Mouse (Mus musculus) hindlimb bud, embryonic 11.5 days (tissue): Measurements from ENCODE around the gene Epb41l4b.

Experiments
- DNase-seq: peaks from one replicate; pipeline ENCODE4 v3.0.0-alpha.2; 2012; ENCODE audit warnings: low read depth, low spot score; ENCODE audit errors: extremely low spot score

Gene Epb41l4b

DNA sequence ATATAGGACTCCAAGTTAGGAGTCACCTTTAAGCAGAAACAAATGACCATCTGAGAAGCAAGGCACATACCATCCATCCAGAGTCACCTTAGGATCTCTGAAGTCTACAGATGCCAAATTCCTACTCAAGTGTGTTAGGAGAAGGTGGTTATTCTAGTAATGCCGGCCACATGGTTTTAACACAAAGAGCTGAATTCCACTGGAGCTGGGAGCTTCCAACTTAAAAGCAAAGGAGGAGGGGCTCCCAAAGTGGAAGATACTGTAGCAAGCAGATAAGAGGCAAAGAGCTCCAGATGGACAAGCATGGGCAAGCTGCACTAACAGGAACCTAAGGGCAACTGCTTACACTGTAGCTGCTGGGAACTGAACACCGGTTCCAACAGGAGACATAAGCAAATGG, 76.3 kb downstream of the Epb41l4b start:
- no peak for DNase-seq

DNA sequence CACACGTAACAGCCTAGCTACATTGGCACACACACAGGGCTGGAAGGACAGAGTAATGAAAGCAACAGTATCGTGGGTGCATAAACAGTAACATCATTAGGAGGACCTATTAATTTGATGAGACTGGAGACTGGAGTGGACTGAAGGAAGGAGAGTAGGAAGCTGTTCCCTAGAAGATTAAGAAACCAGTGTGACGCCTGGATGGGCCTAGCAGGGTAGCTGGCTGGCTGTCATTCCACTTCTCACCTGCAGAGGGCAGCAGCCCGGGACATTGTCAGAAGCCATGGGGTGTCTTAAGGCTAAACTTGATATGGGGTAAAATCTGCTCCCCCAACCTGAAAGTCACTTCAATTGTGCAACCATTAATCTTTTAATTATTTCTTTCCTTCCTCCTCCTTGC, 78.0 kb downstream of the Epb41l4b start:
- peak; percentile 30 for DNase-seq

DNA sequence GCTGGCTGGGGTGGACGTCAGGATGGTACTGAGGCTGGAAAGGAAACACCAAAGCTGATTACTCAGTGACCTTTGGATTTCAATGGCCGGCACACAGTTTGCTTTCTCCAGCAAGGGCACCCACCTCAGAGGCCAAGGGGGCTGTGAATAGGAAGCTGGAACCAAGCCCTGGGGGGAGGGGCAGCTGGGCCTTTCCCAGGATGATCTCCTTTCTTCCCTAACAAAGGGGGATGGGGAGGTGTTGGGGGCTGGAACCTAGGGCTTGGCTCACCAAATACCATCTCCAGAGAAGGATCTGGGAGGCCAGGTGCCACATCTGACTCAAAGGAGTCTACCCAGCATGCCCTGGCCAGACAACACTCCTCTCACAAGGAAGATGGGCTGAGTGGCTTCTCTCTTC, 78.4 kb downstream of the Epb41l4b start:
- DNase-seq = no peak

DNA sequence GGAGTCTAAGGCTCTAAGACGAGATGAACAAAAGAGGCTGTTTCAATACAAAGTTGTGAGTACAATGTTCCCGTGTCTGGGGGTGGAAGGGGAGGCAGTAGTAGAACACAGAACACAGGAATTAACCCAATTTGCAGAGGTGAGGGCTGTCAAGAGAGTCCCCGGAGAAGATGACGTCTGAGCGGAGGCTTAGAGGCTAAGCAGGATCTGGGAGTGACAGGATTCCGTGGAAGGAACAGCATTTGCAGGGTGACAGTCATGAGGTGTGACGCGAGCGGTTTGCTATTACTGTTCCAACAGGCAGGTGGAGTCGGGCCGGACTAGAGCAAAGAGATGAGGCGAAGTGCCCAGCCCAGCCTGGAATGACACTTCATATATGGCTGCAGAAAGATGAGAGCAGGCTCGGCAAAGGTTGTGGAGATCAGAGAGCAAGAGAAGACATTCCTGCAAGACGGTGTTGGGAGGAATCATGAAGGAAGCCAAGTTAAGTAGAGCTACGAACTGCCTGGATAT, 82.9 kb downstream of the Epb41l4b start:
- no peak for DNase-seq

DNA sequence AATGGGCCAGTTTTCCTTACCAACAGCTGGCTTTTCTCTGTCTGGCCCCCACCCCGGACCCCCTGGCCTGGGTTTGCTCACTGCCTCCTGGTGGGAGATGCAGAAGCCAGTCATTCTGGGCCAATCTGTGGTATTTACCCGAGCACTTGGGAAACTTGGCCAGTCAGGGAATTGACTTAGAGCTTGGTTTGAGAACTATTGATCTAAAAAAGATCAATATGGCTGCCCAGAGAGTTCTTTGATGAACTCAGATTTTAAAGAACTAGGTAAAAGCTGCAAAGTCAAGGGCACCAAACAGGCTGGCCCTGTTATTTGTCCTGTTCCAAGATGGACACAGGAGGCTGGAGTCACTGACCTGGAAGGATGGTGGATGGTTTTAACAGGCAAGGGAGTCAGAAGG, 84.6 kb downstream of the Epb41l4b start:
- no peak for DNase-seq

DNA sequence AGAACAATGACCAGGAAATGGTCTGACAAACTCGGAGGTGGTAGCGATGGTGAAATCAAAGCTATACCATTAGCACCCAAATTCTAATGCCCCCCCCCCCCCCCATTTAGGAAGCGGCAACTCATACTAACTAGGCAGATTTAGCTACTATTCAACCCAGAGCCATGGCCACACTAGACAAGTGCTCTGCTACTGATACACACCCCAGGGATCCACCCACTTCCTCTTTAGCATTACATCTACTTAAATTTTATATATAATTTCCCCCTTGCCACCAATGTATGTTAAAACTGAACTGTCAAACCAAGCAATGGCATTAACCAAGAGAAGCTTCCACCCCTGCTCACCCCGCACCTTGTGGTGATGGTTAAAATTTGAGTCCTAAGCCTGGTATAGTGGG, 85.6 kb downstream of the Epb41l4b start:
- no peak for DNase-seq

DNA sequence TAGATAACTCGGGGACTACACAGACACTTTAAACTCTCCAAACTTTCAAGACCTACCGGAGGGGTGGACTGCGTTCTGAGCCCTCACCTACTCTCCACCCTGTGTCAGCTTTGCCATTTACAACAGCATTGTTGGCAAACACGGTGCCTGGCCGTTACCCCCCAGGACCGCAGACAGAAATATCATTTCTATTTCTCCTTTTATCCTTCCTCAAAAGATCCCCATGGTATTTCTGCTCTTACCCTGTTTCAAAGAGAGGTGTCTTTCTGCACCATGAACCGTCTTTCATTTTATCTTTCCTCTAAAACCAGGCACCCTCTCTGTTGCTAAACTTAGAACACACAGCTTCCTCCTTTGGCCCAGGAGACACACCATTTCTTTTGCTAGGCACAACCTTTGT, 87.6 kb downstream of the Epb41l4b start:
- no peak for DNase-seq

DNA sequence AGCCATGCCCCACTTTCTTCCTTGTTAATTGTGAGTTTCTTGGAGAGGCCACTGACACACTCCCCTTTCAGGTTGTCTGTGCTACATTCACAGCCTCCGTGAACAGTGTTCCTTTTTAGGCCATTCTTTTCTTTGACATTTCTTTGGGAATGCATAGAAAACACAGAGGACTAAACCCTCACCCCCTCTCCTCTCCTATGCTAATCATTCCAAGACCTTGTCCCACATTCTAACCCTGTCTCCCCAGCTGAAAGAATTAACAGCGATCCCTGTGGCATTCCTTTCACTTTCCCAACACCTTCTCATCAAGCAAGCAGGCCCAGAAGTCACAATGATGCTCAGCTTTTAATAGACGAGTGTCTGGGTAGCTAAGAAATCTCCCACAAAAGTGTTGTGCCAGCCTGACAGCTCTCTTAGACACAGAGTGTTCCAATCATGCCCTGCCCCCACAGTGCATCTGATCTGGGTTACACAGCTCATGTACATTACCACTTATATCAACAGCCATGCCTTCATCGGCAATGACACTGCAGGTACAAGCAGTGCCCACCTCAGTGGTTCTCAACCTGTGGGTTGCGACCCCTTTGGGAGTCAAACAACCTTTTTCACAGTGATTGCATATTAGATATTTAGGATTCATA, 93.8 kb downstream of the Epb41l4b start:
- no peak for DNase-seq

DNA sequence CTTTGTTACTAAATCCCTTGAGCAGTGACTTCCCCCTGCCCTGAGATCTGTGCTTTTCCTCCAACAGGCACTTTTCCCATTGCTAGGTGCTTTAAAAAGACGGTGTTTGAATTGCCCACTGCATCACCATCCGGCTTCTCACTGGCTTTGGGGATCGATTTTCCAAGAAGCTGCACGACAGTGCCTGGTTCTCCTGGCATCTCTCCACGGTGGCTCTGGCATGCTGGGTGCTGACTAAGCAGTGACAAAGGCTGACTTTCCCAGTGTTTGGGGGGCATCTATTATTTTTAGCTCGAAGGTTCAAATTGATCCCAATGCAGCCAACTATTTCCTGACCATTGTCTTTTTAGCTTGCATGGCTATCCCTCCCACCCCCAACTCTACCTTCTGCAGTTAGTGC, 94.7 kb downstream of the Epb41l4b start:
- no peak for DNase-seq

DNA sequence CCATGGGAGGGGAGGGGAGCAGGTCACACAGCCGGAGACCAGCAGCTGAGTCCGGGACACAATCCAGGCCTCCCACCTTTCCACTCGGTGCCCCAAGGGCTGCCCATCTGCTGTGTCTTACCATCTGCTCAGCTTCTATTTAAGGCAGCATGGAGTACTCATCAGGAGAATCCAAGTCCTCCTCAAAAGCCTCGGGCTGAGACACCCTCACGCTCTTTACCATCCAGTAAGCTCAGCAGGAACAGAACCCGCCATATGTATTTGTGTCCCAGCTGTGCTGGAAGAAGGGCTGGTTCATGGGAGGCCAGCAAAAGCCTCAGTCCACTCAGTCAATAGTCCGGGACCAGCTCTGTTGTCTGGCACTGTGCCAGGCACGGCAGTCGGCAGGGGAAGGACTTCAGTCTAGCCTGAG, 97.1 kb downstream of the Epb41l4b start:
- DNase-seq = no peak

DNA sequence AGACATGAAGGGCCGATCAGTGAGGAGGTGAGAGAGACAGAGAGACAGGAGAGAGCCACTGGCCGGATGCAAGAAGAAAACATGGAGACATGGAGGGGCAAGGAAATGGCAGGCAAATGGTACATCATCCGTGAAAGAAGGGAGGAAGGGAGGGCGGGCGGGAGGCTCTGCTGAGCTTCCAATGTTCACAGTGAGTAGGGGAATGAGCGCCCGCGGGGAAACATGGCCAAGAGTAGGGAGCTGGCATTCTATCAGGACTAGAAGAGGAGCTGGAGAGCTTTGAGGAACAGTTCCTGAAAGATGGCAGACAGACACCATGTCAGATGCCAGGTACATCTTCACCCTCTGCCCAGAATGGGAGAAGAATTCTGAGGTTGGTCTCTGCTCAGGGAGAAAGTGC, 99.6 kb downstream of the Epb41l4b start:
- no peak for DNase-seq

DNA sequence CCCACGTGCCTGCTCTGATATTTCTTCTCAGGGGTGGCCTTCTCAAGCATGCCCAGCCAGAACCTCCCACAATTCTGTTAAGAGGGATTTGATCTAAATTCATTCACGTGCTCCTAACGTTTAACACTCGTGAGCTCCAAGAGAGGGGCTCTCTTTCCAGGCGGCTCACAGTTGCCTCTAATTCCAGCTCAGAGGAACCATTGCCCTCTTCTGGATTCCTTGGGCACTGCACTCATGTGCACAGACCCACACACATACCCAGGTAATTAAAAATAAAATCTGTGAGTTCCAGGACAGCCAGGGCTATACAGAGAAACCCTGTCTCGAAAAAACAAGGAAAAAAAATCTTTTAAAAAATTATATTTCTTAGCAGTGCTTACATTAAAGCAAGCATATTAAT, 101.6 kb downstream of the Epb41l4b start:
- no peak for DNase-seq

DNA sequence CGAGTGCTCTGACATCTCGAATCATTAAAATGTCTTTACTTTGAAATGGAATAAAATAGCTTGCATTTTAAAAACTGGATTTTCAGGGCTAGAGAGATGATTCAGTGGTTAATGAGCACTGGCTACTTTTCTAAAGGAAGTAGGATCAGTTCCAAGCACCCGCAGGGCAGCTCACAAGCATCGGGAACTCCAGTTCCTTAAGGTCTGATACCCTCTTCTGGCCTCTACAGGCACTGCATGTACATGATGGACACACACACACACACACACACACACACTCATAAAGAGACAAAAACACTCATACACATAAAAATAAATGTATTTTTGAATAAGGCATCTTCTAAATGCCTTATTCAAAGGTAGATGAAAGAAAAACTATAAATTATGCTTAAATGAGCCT, 102.0 kb downstream of the Epb41l4b start:
- no peak for DNase-seq

DNA sequence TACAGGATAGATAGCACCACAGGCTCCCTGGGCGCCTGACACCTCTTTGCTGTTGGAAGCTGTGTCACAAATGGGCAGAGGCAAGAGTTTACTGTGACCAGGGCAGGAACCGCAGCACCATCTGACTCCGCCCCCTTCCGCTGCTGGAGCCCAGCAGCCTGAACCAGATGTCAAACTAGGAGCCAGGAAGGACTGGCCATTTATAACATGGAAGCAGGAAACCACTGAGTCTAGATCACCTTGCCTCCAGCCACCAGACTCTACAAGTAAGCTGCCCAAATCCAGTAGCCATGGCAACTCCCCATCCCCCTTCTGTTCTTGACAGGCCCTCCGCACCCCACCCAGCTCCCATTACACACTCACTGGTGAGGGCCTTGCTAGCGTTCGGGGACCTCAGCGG, 102.8 kb downstream of the Epb41l4b start:
- DNase-seq = no peak

DNA sequence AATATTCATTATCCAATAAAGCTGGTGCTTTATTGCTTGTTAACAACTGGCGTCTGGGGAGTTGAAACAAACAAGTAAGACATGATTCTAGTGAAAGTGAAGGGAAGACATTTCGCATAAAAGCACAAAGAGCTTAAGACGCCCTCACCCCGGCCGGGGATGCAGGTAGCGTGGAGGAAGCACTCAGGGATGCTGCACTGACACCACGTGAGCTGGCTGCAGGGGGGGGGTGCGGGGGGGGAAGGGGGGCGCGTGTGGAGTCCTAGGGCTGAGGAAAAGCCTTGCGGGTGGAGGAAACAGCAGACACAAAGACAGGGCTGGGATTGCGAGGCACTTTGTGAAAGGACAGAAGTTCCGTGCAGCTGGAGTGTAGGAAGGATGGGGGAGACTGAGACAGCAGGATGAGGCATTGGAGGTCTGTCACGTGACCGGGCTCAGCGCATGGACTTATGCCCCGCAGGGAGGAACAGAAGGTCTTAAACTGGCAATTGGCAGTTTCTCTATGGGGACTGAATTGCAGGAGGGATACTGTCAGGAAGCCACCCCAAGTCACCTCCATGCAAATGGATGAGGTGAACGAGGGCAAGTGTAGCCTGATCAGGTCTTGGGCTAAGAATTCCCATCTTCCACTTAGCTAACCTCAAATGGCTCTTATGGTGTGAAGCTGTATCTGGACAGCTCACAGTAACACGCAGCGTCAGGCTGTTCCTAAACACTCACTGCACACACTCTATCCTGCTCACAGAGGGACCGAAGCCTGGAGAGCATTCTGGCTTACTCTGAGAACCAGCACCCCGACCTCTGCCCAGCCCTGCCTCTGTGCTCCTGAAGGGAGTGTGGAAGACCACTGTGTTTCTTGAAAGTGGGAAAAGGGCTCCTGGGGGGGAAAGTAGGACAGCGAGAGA, 103.9 kb downstream of the Epb41l4b start:
- DNase-seq = no peak

DNA sequence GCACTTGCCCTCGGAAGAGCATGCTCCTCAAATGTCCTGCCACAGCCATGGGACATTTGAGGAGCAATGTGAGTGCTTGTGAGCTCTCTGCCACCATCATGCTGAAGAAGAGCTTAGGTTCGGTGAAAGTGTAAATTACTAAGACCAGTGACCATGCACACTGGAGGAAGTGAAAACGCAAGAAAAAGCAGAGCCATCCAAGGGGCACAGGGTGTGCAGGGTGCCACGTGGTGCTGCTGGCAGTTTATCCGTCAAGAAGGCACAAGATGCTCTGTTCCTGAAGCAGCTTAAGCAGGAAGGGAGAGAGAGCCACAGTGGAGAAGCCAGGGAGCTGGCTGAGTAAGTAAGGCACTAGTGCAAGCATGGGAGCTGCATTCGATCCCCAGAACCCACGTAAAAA, 105.7 kb downstream of the Epb41l4b start:
- no peak for DNase-seq

DNA sequence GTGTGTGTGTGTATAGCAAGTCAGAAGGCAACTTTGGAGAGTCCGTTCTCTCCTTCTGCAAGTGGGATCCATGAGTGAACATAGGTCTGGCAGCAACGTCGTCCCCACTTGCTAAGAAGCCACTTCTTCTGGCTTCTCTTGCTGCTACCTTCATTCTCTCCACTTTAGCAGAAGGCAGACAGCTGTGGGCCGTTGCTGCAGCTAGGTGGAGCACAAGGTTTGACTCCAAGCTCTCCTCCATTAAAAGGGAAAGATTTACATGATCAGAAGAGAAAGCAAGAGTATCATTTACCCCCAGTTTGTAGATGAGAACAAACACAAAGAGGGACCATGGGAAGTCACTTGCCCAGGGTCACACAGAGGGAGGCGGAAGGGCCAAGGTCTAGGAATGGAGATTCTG, 109.1 kb downstream of the Epb41l4b start:
- DNase-seq = no peak

DNA sequence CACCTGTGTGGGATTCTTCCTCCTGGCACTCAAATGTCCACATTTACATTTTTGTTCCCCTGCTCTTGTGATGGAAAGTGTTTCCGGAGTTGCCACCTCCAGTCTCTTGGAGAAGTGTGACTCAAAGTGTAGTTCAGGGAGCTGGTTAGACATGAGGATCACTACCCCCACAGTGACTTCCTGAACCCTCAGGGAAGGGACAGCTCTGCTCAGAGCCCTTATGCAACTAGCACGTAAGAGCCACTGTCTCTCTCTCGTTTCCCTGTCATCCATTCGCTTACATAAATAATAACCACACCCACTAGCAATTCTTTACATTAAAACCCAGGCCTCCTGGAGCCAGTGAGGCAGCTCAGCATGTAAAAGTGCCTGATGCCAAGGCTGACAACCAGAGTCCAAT, 111.8 kb downstream of the Epb41l4b start:
- DNase-seq = no peak

DNA sequence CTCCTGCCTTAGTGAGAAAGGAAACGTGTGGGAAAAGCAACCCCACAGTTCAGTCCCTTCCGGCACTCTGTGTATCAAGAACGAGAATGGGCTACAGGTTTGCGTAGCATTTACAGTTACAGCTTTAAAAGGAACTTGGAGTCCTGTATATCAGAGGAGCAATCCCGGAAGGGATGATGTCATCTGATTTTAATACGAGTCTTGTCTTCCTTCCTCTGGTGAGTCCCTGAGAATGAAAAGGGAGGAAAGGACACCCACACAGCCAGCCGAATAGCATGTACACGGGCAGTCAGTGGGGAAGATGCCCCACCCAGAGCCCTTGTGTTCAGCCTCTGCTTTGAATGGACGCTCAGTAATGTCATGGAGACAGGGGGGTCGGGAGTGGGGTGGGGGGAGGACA, 115.3 kb downstream of the Epb41l4b start:
- DNase-seq = no peak

DNA sequence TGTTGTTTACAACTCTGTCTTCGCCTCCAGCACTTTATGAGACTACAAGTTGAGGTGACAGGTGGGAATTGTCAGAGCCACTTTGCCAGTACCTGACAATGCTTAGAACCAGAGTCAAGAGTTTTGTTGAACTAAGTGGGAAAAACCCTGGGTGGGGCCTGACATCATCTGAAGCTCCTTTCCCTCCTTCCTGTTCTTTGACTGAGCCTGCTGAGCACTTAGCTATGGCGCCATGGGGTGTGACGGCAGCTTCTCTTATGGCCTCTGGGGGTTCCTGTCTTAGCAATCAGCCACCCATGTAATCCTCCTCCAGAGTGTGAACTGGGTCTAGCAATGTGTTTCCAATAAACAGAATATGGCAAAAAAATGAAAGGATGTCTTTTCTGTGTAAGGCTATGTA, 119.7 kb downstream of the Epb41l4b start:
- DNase-seq = no peak

DNA sequence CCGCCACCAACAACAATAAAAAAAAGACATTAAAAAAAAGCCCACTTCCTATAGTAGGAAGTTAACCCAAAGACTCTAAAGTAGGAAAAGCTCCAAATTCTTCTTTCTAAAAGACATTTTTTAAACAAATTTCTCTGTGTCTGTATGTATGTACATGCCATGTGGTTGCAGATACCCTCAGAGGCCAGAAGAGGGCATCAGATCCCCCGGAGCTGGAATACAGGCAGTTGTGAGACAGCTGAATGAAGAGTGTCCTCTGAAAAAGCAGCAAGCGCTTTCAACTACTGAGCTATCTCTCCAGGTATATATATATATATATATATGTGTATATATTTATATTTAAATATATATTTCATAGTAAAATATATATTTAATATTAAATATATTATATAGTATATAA, 121.9 kb downstream of the Epb41l4b start:
- DNase-seq = no peak

DNA sequence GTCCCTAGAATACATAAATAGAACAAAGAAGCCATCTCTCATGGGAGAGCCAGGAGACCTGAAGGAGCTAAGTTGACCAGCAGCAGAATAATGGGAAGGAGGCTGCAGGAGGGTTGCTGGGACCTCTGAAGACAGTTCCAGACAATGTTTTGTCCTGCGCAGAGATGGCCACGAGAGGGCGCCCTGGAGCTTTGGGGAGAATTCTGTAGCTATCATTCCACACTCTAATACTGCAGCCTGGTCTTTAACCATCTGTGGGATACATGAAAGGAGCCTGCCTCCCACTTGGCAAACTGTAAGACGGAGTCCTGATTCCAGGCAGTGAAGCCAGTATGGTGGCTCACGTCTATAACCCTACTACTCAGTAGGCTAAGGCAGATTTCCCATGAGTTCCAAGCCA, 126.0 kb downstream of the Epb41l4b start:
- DNase-seq = no peak
